16 mouse cellular contexts compared by ENCODE assay signal in genomic region chr2:143656968-143657367, GRCm38 (mm10).
A peak's percentile ranks its signal among the peaks of the same experiment; 100 is the strongest.
DNase-seq lines count a peak whose midpoint lies in the region; ATAC-seq and TF ChIP-seq lines count a peak whose summit lies in the region.
"Had no signal": no experiment of that assay in that cellular context is flagged by ENCODE, and none has a peak within 500 bp of the region (broad histone marks: within the 10 kb centered on the region; RNA-seq: fewer than 3 reads in every experiment).

No protein-coding gene starts in this region.

- H3K4me3 ChIP-seq in forebrain, embryonic 14.5 days (ENCODE audit: low read depth, low read length) = no peak overlapping the region
- H3K4me3 ChIP-seq in forebrain, embryonic 15.5 days = no peak overlapping the region
- no peak overlapping the region for H3K4me3 ChIP-seq in hindbrain, embryonic 14.5 days (replicated peaks; ENCODE audit: low read length)
- H3K4me3 ChIP-seq in midbrain, postnatal 0 days (ENCODE audit: low read depth, low read length) = no peak overlapping the region
- no peak overlapping the region for H3K4me3 ChIP-seq in layer of hippocampus, adult 2 months
- H3K4me3 ChIP-seq: gastrocnemius, adult 2 months; heart, embryonic 13.5 days; liver, embryonic 12.5 days had no signal

- peak; percentile 46 for DNase-seq in forebrain, embryonic 14.5 days (ENCODE audit: low spot score)
- peak; percentile 24 for DNase-seq in cerebellum, adult 11 months
- DNase-seq in hindbrain, embryonic 14.5 days (ENCODE audit: low spot score) = no peak
- peak; percentile 61 for DNase-seq in midbrain, postnatal 0 days (ENCODE audit: low spot score)
- no peak for DNase-seq in layer of hippocampus, adult 2 months (ENCODE audit: low spot score in 2 of 2)
- no peak for DNase-seq in urinary bladder, adult 18-20 months (ENCODE audit: low spot score in 2 of 2)
- no peak for DNase-seq in adrenal gland, postnatal 10 days
- DNase-seq: adrenal gland, postnatal 14 days; gastrocnemius, adult 2 months; kidney, postnatal 25 days; lung, postnatal 4 days; right cerebral cortex, postnatal 4 days had no signal

- no peak overlapping the region for H3K9ac ChIP-seq in forebrain, embryonic 14.5 days (ENCODE audit: low read length)
- no peak overlapping the region for H3K9ac ChIP-seq in forebrain, embryonic 15.5 days (replicated peaks)
- H3K9ac ChIP-seq in hindbrain, embryonic 14.5 days = no peak overlapping the region
- H3K9ac ChIP-seq in midbrain, postnatal 0 days (replicated peaks; ENCODE audit: low read length, poor library complexity, severe bottlenecking) = no peak overlapping the region
- H3K9ac ChIP-seq: heart, embryonic 13.5 days; liver, embryonic 12.5 days had no signal

- H3K4me1 ChIP-seq in forebrain, embryonic 14.5 days (ENCODE audit: control insufficient read depth, insufficient read depth, low read length) = no peaks in the 10 kb centered on the region
- H3K4me1 ChIP-seq in forebrain, embryonic 15.5 days = no peaks in the 10 kb centered on the region
- no peaks in the 10 kb centered on the region; the same call in 1 of the 2 replicates for H3K4me1 ChIP-seq in hindbrain, embryonic 14.5 days (replicated peaks; ENCODE audit: control insufficient read depth, insufficient read depth, low read length)
- H3K4me1 ChIP-seq in midbrain, postnatal 0 days (ENCODE audit: insufficient read depth, low read length) = no peaks in the 10 kb centered on the region; the same call in 1 of the 2 replicates
- H3K4me1 ChIP-seq: heart, embryonic 13.5 days; liver, embryonic 12.5 days had no signal

- no peaks in the 10 kb centered on the region for H3K9me3 ChIP-seq in forebrain, embryonic 14.5 days (replicated peaks; ENCODE audit: control insufficient read depth, low read length)
- H3K9me3 ChIP-seq in forebrain, embryonic 15.5 days = no peaks in the 10 kb centered on the region
- H3K9me3 ChIP-seq in hindbrain, embryonic 14.5 days (ENCODE audit: control insufficient read depth, low read length) = no peaks in the 10 kb centered on the region
- no peaks in the 10 kb centered on the region for H3K9me3 ChIP-seq in midbrain, postnatal 0 days (ENCODE audit: low read length)
- H3K9me3 ChIP-seq: heart, embryonic 13.5 days; liver, embryonic 12.5 days had no signal

- WGBS in forebrain, embryonic 14.5 days = 62% methylated on average over 4 of the region's 4 CpGs
- WGBS in forebrain, embryonic 15.5 days = 47% methylated on average over 4 of the region's 4 CpGs
- 34% methylated on average over 4 of the region's 4 CpGs for WGBS in hindbrain, embryonic 14.5 days
- 28% methylated on average over 4 of the region's 4 CpGs for WGBS in midbrain, postnatal 0 days

- ATAC-seq in forebrain, embryonic 14.5 days = peak; percentile 61; the same call in 1 of the 2 replicates
- no peak for ATAC-seq in forebrain, embryonic 15.5 days (replicated peaks)
- ATAC-seq in hindbrain, embryonic 14.5 days (ENCODE audit: low FRiP score) = 0 out of 2 replicates have a peak, but pooled peaks have one; percentile 46
- no peak for ATAC-seq in midbrain, postnatal 0 days (ENCODE audit: low FRiP score)
- ATAC-seq: liver, embryonic 12.5 days; Patski had no signal

- H3K4me2 ChIP-seq in forebrain, embryonic 14.5 days (ENCODE audit: low read length) = no peak overlapping the region
- no peak overlapping the region for H3K4me2 ChIP-seq in forebrain, embryonic 15.5 days (replicated peaks)
- no peak overlapping the region for H3K4me2 ChIP-seq in hindbrain, embryonic 14.5 days (replicated peaks)
- H3K4me2 ChIP-seq in midbrain, postnatal 0 days (ENCODE audit: low read depth, low read length, poor library complexity, severe bottlenecking) = no peak overlapping the region
- H3K4me2 ChIP-seq: heart, embryonic 13.5 days; liver, embryonic 12.5 days had no signal

- no peaks in the 10 kb centered on the region for H3K27me3 ChIP-seq in forebrain, embryonic 14.5 days (replicated peaks; ENCODE audit: control insufficient read depth, insufficient read depth, low read length)
- H3K27me3 ChIP-seq in forebrain, embryonic 15.5 days = no peaks in the 10 kb centered on the region
- no peaks in the 10 kb centered on the region for H3K27me3 ChIP-seq in hindbrain, embryonic 14.5 days (ENCODE audit: control insufficient read depth, insufficient read depth, low read length)
- no peaks in the 10 kb centered on the region for H3K27me3 ChIP-seq in midbrain, postnatal 0 days (ENCODE audit: insufficient read depth, low read length)
- H3K27me3 ChIP-seq: heart, embryonic 13.5 days; liver, embryonic 12.5 days had no signal

- H3K27ac ChIP-seq in forebrain, embryonic 14.5 days (ENCODE audit: low read depth, low read length) = no peak overlapping the region
- no peak overlapping the region for H3K27ac ChIP-seq in forebrain, embryonic 15.5 days (replicated peaks)
- H3K27ac ChIP-seq in hindbrain, embryonic 14.5 days = no peak overlapping the region
- H3K27ac ChIP-seq in midbrain, postnatal 0 days (ENCODE audit: low read depth, low read length) = no peak overlapping the region
- H3K27ac ChIP-seq in layer of hippocampus, adult 2 months = no peak overlapping the region
- H3K27ac ChIP-seq: gastrocnemius, adult 2 months; heart, embryonic 13.5 days; liver, embryonic 12.5 days had no signal

- no peak for TF ChIP-seq CTCF in midbrain, postnatal 0 days (IDR thresholded peaks at IDR 0.05)
- no peak for TF ChIP-seq CTCF in layer of hippocampus, adult 2 months (conservative IDR thresholded peaks at IDR 0.05)

- no peaks in the 10 kb centered on the region for H3K36me3 ChIP-seq in forebrain, embryonic 14.5 days (ENCODE audit: control insufficient read depth, insufficient read depth, low read length)
- H3K36me3 ChIP-seq in forebrain, embryonic 15.5 days = no peaks in the 10 kb centered on the region
- no peaks in the 10 kb centered on the region for H3K36me3 ChIP-seq in hindbrain, embryonic 14.5 days (replicated peaks; ENCODE audit: control insufficient read depth, insufficient read depth)
- H3K36me3 ChIP-seq in midbrain, postnatal 0 days (ENCODE audit: insufficient read depth, low read length) = no peaks in the 10 kb centered on the region
- H3K36me3 ChIP-seq: heart, embryonic 13.5 days; liver, embryonic 12.5 days had no signal

Comparison
In these comparisons a context has a peak if more than half of its experiments do, and no peak if none do; other contexts are left out.
1. ATAC-seq: peak in forebrain, embryonic 14.5 days (single experiment) and hindbrain, embryonic 14.5 days (single experiment); none in forebrain, embryonic 15.5 days (single experiment) and midbrain, postnatal 0 days (single experiment).
2. DNase-seq: peak in forebrain, embryonic 14.5 days (single experiment), cerebellum, adult 11 months (single experiment) and midbrain, postnatal 0 days (single experiment); none in hindbrain, embryonic 14.5 days (single experiment), layer of hippocampus, adult 2 months (0 of 2), urinary bladder, adult 18-20 months (0 of 2) and adrenal gland, postnatal 10 days (single experiment).